Mouse (Mus musculus) cerebellum, adult 9-10 months (tissue): ENCODE results near the gene Hdac11.

Source experiments
- DNase-seq: peaks from one replicate; pipeline ENCODE4 v3.0.0; 2022

Gene Hdac11

DNA sequence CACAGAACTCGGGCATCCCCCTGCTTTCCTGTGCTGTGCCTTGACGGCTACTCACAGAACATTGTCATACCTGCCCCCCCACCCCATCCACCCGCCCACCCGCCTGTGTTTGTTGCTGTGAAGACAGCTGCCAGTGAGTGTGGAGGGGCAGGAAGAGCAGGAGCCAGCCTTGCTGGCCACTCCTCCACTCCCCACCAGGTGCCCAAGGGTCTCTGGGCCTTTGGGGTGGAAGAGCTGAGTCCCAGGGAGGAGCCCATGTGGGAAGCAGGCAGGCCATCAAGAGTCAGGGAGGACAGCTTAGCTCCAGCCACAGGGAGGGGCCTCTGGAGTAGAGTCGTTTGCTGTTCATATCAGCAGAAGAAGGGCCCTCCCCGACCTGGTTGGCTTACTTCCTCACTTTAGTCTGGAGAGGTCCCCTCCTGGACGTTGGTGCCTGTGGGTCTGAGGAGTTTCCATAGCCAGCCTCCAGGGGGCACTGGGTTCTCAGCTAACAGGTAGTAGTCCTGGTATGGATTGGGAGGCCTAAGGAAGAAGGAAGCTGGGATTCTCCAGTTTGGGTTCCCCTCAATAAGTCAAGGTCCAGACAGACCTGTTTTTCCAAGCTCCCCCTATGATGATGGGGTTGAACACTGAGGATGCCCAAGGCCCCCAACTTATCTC lies 16.9 kb downstream of the Hdac11 start:
- peak; percentile 57 for DNase-seq

GRCm38 (mm10) chr6:91174211-91174610 lies 17.7 kb downstream of the Hdac11 start:
- DNase-seq = no peak

- no peak for DNase-seq
These were observed 24.3 kb downstream of the Hdac11 start for GRCm38 (mm10) chr6:91180767-91181171.

DNA sequence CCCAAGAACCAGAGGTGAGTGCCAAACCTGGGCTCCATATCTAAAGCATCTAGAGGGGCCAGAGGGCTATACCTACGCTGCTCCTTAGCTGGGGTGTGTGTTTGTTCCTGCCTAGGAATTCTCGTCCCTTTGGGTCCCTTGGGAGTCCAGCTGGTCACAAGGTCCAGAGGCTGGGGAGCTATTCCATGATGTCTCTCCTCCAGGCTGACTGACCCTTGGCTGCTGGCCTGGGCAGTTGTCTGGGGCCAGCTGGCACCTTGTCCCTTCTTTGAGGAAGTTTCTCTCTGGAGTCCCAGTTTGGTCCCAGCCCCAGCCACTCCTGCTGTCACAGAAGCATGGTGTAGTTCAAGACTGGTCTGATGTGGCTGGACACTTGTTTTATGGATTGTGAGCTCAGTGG lies 24.9 kb downstream of the Hdac11 start:
- DNase-seq = no peak

- no peak for DNase-seq
These were observed 25.6 kb downstream of the Hdac11 start for GRCm38 (mm10) chr6:91182075-91182490.

DNA sequence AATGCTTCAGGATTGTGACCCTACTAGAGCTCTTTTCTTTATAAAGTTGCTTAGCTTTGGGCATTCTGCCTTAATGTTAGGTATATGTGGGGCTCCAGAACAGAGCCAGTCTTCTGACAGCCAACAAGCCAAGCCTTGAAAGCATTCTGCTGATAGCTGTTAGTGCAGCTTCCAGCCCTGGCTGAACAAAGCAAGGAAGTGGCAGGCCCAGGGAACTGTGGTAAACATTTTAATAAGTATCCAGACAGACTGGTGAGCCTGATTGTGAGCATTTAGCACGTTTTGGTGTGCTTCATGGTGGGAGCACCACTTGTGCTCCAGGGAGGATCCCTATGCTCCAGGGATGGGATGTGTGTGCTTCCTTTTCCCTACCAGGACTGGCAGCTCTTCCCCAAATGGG lies 26.6 kb downstream of the Hdac11 start:
- no peak for DNase-seq

DNA sequence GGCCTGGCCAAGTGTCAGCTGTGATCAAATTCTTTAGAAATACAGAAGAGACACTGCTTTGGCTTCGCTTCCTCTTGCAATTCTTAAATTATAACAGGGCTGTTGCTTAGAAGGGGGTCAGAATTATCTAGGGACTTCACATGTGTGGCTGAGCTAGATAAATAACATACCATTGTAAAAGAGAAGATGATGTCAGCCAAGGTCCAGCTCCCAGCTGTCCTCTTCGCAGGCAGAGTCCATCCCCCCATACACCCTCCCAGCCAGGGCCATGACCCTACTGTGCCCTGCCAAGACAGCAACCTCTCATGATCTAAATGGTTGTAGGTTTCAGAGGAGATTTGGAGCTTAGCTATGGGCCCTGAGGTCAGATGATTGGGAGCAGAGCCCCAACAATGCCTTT lies 27.5 kb downstream of the Hdac11 start:
- DNase-seq = no peak

DNA sequence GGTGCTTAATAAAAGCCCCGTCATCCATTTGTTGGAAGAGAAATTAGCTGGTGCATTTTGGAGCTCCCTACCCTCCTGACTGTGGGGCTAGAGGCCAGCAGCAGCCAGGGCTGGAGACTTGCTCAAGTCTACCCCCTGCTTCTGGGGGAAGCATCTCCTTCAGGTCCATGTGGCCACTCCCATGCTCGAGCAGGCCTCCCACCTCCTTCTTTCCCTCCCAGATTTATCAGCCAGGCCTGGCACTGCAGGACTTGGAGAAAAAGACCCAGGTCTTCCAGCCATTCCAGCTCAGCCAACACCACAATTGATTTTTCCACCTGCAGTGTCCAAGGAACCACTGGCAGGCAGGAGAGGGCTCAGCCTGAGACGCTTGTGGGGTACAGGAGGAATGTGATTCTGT lies 28.3 kb downstream of the Hdac11 start:
- DNase-seq = no peak

DNA sequence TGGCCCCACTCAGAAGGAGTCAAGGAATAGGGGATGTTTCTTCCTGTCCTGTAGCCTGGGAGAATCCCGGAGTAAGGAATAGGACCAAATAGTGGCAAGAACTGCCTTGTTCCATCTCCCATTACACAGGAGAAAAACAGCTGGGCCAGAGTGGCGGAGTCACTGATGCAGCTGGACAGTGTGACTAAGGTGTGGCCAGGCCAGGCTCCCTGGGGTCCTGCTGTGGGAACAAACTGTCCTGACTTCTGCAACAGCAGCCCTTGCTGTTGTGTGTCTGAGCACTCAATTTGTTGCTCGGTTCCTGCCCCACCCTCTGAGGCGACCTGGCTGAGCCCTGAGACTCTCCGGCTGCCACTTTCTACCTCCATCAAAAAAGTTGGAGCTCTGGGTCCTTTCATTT lies 29.0 kb downstream of the Hdac11 start:
- no peak for DNase-seq

DNA sequence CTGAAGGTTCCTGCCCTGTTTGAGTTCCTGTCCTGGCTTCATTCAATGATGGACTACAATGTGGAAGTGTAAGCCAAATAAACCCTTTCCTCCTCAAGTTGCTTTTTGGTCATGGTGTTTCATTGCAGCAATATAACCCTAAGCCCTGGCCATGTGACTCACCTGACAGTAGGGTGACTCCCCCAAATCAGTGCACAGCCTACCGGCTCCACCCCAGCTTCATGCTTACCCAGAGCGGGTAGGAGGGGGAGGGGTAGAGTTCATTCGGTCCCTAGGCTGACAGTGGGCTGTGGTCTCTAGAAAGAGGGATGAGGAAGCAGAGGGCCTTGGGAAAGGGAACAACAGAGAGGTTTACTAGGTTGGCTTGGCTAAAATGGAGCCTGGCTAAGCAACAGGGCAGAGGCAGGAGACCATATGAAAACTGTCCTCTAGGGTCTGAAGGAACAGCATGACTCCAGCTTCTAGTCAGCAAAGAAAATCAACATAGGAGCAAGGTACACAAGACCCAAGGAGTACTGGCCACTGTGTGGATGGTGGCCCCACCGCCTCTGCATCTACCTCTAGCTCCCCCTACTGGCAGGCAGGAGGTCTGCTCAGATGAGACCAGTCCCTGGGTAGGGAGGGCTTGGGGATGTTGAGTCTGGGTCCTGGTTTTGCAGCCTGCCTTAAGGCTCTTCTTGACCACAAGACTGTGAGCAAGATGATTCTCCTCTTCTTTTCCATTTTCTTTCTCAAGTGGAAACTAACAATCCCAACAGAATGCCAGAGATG lies 29.9 kb downstream of the Hdac11 start:
- no peak for DNase-seq

DNA sequence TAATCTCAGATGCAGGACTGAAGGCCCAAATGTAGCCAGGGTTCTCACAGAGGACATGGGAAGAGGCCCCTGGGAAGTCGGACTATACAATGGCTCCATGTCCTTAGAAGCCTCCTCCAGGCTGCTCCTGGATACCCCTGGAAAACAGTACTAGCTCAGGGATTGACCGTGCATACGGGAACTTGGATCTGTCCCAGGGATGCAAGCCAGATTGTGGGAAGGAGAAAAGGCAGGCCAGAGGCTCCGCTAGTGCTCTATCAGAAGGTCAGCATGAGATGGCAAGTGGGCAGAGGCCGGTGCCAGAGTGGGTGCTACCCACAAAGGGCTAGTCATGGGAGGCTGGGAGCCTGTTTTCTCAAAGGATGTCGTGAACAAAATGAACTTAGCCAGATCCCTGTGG lies 30.5 kb downstream of the Hdac11 start:
- no peak for DNase-seq

- no peak for DNase-seq
These were observed 31.4 kb downstream of the Hdac11 start for GRCm38 (mm10) chr6:91187871-91188270.

DNA sequence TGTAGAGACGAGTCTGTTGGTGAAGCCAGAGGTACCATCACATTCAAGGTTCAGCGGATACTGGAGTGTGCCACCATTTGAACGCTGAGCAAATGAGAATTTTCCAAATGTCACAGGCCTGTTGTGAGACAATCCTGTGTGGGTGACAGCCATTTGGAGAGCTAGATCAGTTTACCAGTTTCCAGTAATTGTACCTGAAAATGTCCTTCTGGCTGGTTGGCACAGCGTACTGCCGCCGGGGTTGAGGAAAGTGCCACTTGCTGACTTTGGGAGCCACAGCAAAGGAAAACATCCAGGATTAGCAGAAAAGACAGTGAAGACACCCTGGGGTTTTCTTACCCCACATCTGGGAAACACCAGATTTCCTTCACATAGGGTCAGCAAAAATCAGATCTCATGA lies 33.5 kb downstream of the Hdac11 start:
- peak; percentile 67 for DNase-seq

DNA sequence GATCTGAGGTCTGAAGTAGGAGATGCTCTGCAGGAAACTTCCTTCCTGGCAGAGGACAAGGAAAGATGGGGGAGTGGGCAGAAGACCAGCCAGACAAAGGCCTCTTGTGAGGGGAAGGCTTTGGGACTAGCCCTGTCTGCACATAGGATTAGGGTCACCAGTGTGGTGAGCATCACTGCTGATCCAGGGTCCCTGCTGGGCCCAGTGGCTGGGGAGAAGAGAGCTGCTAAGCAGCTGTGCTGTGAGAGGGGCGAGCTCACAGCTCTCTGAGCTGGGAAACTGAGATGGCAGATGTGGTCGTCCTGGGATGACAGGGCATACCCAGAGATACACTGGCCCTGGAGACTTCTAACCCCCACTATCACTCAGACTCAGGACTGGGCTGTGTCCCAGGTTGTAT lies 35.0 kb downstream of the Hdac11 start:
- DNase-seq = no peak

DNA sequence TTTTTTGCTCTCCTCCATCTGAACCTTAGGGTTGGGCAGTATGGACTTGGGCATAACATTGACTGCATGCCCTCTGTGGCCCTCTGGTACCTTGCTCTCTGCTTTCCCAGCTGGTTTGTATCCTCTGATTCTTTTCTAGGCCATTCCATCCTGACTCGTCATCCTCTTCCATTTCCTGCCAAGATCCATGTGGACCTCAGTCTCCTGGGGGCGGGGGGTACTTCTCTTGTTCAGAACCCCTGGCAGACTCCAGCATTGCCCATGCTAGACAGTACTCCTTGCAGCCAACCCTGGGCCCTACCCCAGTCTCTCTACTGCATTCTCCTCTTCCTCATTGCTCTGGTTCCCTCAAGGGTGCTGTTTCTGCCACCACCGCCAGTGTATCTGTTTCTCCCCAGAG lies 36.0 kb downstream of the Hdac11 start:
- no peak for DNase-seq

DNA sequence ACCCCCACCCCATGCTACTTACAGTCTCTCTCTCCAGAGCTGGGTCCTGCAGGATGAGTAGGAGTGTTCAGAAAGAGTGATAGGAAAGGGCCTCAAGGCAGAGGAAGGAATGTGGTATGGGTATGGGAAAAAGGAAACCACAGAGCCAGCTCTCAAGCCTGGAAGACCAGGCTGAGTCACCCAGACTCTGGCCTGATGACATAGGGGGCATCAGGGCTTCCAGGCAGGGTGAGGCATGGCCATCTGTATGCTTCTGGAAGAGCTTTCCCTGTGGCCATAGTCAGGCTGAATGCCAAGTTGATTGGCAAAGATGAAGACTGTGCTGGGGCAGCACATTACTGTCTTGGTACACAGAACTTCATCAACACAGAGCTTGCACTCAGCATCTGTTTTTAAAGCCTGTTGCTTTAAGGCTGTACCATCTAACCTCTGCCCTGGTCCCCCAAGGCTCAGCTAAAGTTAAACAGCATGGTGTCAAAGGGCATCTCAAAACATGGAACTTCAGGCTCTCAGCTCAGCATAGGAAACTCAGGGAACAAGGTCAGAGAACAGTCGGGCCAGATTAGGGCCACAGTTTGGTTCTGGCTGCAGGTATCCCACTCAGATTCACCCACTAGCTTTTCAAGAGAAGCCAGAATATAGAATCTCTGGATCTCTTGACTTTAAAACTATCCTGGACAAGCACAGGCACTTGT lies 36.5 kb downstream of the Hdac11 start:
- DNase-seq = no peak

- no peak for DNase-seq
These were observed 42.0 kb downstream of the Hdac11 start for GRCm38 (mm10) chr6:91198456-91198855.

GRCm38 (mm10) chr6:91200429-91201188 lies 44.1 kb downstream of the Hdac11 start:
- DNase-seq = no peak

DNA sequence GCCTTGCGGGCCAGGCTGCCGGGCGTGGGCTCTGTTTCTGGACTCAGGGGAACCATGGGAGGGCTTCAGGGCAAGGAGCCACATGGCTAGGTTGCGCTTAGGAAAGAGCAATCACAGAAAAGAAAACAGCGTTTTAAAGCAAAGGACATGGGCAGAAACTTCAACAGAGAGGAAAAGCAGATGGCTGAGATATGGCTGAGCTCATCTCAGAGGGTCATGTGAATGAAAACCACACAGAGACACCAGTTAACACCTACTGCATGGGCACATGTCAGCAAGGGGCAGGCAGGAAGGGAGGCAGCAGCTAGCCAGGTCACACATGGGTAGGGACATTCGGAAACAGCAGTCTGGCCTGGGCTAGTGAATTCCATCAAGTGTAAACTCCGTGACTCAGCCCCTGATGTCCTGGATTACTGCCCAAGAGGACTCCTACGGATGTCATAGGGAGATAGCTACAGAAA lies 45.4 kb downstream of the Hdac11 start:
- no peak for DNase-seq

GRCm38 (mm10) chr6:91202571-91202970 lies 46.1 kb downstream of the Hdac11 start:
- no peak for DNase-seq

DNA sequence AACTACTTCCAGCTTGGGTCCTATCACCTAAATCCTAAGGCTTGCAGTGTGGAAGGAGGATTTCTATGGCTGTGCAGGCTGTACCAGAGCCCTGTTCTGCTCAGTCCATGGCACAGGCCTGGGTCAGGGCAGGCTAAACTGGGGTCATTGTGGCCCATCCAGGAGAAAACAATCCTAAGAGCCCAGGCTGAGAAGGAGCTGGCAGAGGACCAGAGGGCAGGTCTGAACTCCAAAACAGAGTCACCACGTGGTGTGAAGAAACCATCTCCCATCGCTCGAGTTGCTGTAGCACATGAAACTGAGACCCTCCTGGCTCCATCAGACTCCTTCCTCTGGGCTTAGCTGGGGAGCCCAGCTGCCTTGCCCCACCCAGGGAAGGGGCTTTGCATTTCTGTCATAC lies 48.9 kb downstream of the Hdac11 start:
- DNase-seq = no peak

DNA sequence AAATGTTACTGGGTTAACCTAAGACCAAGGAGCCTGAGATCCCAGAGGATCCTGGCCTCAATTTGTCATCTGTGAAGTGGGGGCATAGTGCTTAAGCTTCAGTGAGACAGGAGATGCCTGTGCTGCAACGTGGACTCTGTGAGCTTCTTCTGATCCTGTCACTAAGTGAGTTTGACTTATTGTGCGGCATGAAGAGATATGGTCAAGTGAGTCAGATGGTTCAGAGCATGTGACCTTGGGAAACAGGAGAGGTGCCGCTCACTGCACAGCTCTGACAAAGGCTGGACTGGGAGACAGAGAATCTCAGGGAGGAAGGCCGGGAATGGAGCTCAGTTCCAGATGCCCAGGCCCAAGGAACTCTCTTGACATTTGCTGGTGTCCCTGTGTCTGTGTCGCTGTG lies 49.3 kb downstream of the Hdac11 start:
- no peak for DNase-seq

DNA sequence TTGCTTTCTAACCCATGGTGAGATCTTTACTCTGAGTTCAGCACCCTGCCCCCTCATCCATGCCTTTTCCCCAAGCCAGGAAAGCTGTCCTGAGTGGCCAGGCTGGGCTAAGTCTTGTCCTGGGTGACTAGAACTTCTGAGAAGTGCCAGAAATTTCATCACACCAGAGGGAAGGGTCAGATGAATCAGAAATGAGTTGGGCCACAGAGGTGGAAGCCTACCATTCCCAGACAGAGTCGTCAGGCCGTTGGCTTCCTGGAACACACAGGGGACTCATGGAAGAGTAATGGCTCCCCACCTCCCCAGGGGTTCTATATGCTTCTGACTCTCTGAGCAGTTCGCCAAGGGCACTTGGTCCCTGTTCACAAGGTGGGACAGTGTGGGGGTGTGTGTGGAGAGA lies 51.0 kb downstream of the Hdac11 start:
- DNase-seq = no peak
